12 mouse cellular contexts compared by ENCODE assay signal in genomic region chr1:116127085-116127484, GRCm38 (mm10).
"Had no signal": no experiment of that assay in that cellular context is flagged by ENCODE, and none has a peak within 500 bp of the region (broad histone marks: within the 10 kb centered on the region; RNA-seq: fewer than 3 reads in every experiment).

No protein-coding gene starts in this region.

- H3K9me3 ChIP-seq: intestine, embryonic 15.5 days; liver, embryonic 13.5 days; lung, embryonic 15.5 days; midbrain, embryonic 12.5 days; midbrain, embryonic 15.5 days had no signal

- ATAC-seq: intestine, embryonic 15.5 days; midbrain, embryonic 15.5 days had no signal

- H3K4me3 ChIP-seq: intestine, embryonic 15.5 days; liver, embryonic 13.5 days; lung, embryonic 15.5 days; midbrain, embryonic 12.5 days; midbrain, embryonic 15.5 days; myocyte had no signal

- H3K9ac ChIP-seq: intestine, embryonic 15.5 days; liver, embryonic 13.5 days; lung, embryonic 15.5 days; midbrain, embryonic 12.5 days; midbrain, embryonic 15.5 days had no signal

- DNase-seq: kidney, adult 2 months; kidney, postnatal 25 days; liver, embryonic 13.5 days; lung, postnatal 14 days; lung, postnatal 4 days; thymus, postnatal 25 days had no signal

- H3K4me2 ChIP-seq: intestine, embryonic 15.5 days; liver, embryonic 13.5 days; lung, embryonic 15.5 days; midbrain, embryonic 12.5 days; midbrain, embryonic 15.5 days had no signal

- H3K36me3 ChIP-seq: intestine, embryonic 15.5 days; liver, embryonic 13.5 days; lung, embryonic 15.5 days; midbrain, embryonic 12.5 days; midbrain, embryonic 15.5 days had no signal

- H3K27ac ChIP-seq: intestine, embryonic 15.5 days; kidney, postnatal 0 days; liver, embryonic 13.5 days; lung, embryonic 15.5 days; midbrain, embryonic 12.5 days; midbrain, embryonic 15.5 days had no signal

- H3K27me3 ChIP-seq: intestine, embryonic 15.5 days; liver, embryonic 13.5 days; lung, embryonic 15.5 days; midbrain, embryonic 12.5 days; midbrain, embryonic 15.5 days had no signal

- H3K4me1 ChIP-seq: intestine, embryonic 15.5 days; liver, embryonic 13.5 days; lung, embryonic 15.5 days; midbrain, embryonic 12.5 days; midbrain, embryonic 15.5 days had no signal
